Mouse (Mus musculus) embryonic facial prominence, embryonic 13.5 days (tissue): ENCODE results near the gene Atp5mpl. TPM values are rescaled to one million over a fixed set of nuclear protein-coding genes. Genes with fewer than 3 reads are reported as not detected.
A peak's percentile ranks its signal among the peaks of the same experiment; 100 is the strongest.

Experiments
- ATAC-seq: fragments of 200-750 bp; cut with Nextera tagmentation; 2 replicates; pipeline ENCODE4 v1.8.0; 2017; ENCODE audit warnings: low read depth; ENCODE audit not compliant: insufficient number of reproducible peaks, insufficient read depth, low FRiP score, low TSS enrichment
- H3K27ac ChIP-seq: fragments of 300-500 bp; sonication (generic); 2 replicates; pipeline ENCODE4 v1.5.1; 2015; ENCODE audit warnings: moderate library complexity, mild to moderate bottlenecking, inconsistent platforms
- H3K27me3 ChIP-seq: fragments of 300-500 bp; sonication (generic); 2 replicates; pipeline ENCODE4 v1.6.1; 2015; ENCODE audit warnings: mild to moderate bottlenecking, inconsistent platforms
- H3K36me3 ChIP-seq: fragments of 300-500 bp; sonication (generic); 2 replicates; pipeline ENCODE4 v1.6.1; 2015; ENCODE audit warnings: mild to moderate bottlenecking, inconsistent platforms
- H3K4me1 ChIP-seq: fragments of 300-500 bp; sonication (generic); 2 replicates; pipeline ENCODE4 v1.6.1; 2015; ENCODE audit warnings: inconsistent platforms
- H3K4me2 ChIP-seq: fragments of 300-500 bp; sonication (generic); 2 replicates; pipeline ENCODE4 v1.6.1; 2015; ENCODE audit warnings: moderate library complexity, mild to moderate bottlenecking, inconsistent platforms
- H3K4me3 ChIP-seq: fragments of 300-500 bp; sonication (generic); 2 replicates; pipeline ENCODE4 v1.5.1; 2015; ENCODE audit warnings: mild to moderate bottlenecking, inconsistent platforms
- H3K9ac ChIP-seq: fragments of 300-500 bp; sonication (generic); 2 replicates; pipeline ENCODE4 v1.6.1; 2015; ENCODE audit warnings: mild to moderate bottlenecking, inconsistent platforms
- H3K9me3 ChIP-seq: fragments of 300-500 bp; sonication (generic); 2 replicates; pipeline ENCODE4 v1.6.1; 2016; ENCODE audit warnings: inconsistent platforms
- WGBS: fragments of 180-500 bp; shearing (Covaris S2); methylation state at CpG from one replicate; pipeline ENCODE4 v1.1.7; 2015; ENCODE audit warnings: mixed read lengths; 5-methylcytosine and 5-hydroxymethylcytosine counted together
- polyA plus RNA-seq: library from polyadenylated mRNA; unstranded; fragments of >200 nt; fragmentation: Nextera tagmentation; extraction: Ambion mirVana; gene quantifications from 2 replicates; pipeline ENCODE4 v1.2.1, GENCODE M21; 2015

The Atp5mpl gene
- polyA plus RNA-seq, 1 experiment from 2014 or later, result 681 TPM

- no peaks in the 10 kb centered on the region for H3K27me3 ChIP-seq
- peak overlapping the region; percentile 28; the same call in 1 of the 2 replicates for H3K27ac ChIP-seq
- no peak overlapping the region for H3K4me3 ChIP-seq
- WGBS, result 90% methylated on average over 8 of the region's 9 CpGs
- ATAC-seq, result no peak
- no peak overlapping the region for H3K4me2 ChIP-seq
- H3K9me3 ChIP-seq, result no peaks in the 10 kb centered on the region
- no peaks in the 10 kb centered on the region for H3K36me3 ChIP-seq
- peaks cover 43% of the 10 kb centered on the region for H3K4me1 ChIP-seq
- no peak overlapping the region for H3K9ac ChIP-seq
These were observed 35.3 kb downstream of the Atp5mpl start for GRCm38 (mm10) chr12:111931411-111932025.

GRCm38 (mm10) chr12:111928411-111928966 lies 38.3 kb downstream of the Atp5mpl start:
- Histone ChIP-seq H3K4me2 (no peak overlapping the region), H3K4me3 (no peak overlapping the region), H3K36me3 (no peaks in the 10 kb centered on the region), H3K9ac (no peak overlapping the region), H3K9me3 (no peaks in the 10 kb centered on the region), H3K27ac (peak overlapping the region; percentile 13; the same call in 1 of the 2 replicates), H3K4me1 (peaks cover 33% of the 10 kb centered on the region), H3K27me3 (no peaks in the 10 kb centered on the region)
- WGBS, result 79% methylated on average over 18 of the region's 18 CpGs
- ATAC-seq, result peak; percentile 56; the same call in 1 of the 2 replicates

- Histone ChIP-seq H3K9me3 (no peaks in the 10 kb centered on the region), H3K4me2 (no peak overlapping the region), H3K4me3 (no peak overlapping the region), H3K27me3 (no peaks in the 10 kb centered on the region), H3K9ac (no peak overlapping the region), H3K36me3 (no peaks in the 10 kb centered on the region), H3K4me1 (peaks cover 23% of the 10 kb centered on the region), H3K27ac (no peak overlapping the region)
- 79% methylated on average over 1 of the region's 1 CpGs for WGBS
- ATAC-seq, result no peak
These were observed 39.4 kb downstream of the Atp5mpl start for GRCm38 (mm10) chr12:111927338-111927737.

GRCm38 (mm10) chr12:111923117-111923516 lies 43.7 kb downstream of the Atp5mpl start:
- H3K36me3 ChIP-seq, result no peaks in the 10 kb centered on the region
- no peak overlapping the region for H3K9ac ChIP-seq
- H3K27ac ChIP-seq, result no peak overlapping the region
- no peak overlapping the region for H3K4me3 ChIP-seq
- ATAC-seq, result no peak
- 85% methylated on average over 6 of the region's 6 CpGs for WGBS
- no peak overlapping the region for H3K4me2 ChIP-seq
- peaks cover 4% of the 10 kb centered on the region; the same call in 1 of the 2 replicates for H3K27me3 ChIP-seq
- H3K9me3 ChIP-seq, result no peaks in the 10 kb centered on the region
- peaks cover 13% of the 10 kb centered on the region for H3K4me1 ChIP-seq

- no peak overlapping the region for H3K4me2 ChIP-seq
- H3K36me3 ChIP-seq, result no peaks in the 10 kb centered on the region
- WGBS, result 48% methylated on average over 9 of the region's 9 CpGs
- H3K27me3 ChIP-seq, result peaks cover 4% of the 10 kb centered on the region; the same call in 1 of the 2 replicates
- H3K27ac ChIP-seq, result no peak overlapping the region
- ATAC-seq, result no peak
- H3K4me1 ChIP-seq, result peaks cover 9% of the 10 kb centered on the region
- no peak overlapping the region for H3K4me3 ChIP-seq
- H3K9ac ChIP-seq, result no peak overlapping the region
- no peaks in the 10 kb centered on the region for H3K9me3 ChIP-seq
These were observed 46.7 kb downstream of the Atp5mpl start for GRCm38 (mm10) chr12:111920046-111920445.

GRCm38 (mm10) chr12:111916514-111917217 lies 50.1 kb downstream of the Atp5mpl start:
- no peaks in the 10 kb centered on the region for H3K9me3 ChIP-seq
- H3K27ac ChIP-seq, result no peak overlapping the region
- H3K9ac ChIP-seq, result 0 out of 2 replicates have a peak overlapping the region, but pooled peaks have one; percentile 6
- H3K4me1 ChIP-seq, result peaks cover 9% of the 10 kb centered on the region
- no peak for ATAC-seq
- H3K36me3 ChIP-seq, result no peaks in the 10 kb centered on the region
- WGBS, result 47% methylated on average over 12 of the region's 12 CpGs
- H3K4me3 ChIP-seq, result no peak overlapping the region
- peaks cover 4% of the 10 kb centered on the region; the same call in 1 of the 2 replicates for H3K27me3 ChIP-seq
- H3K4me2 ChIP-seq, result no peak overlapping the region

- Histone ChIP-seq H3K4me1 (peaks cover 16% of the 10 kb centered on the region), H3K9ac (no peak overlapping the region), H3K27me3 (peaks cover 7% of the 10 kb centered on the region), H3K9me3 (no peaks in the 10 kb centered on the region), H3K4me3 (no peak overlapping the region), H3K4me2 (no peak overlapping the region), H3K36me3 (no peaks in the 10 kb centered on the region), H3K27ac (0 out of 2 replicates have a peak overlapping the region, but pooled peaks have one; percentile 33)
- no peak for ATAC-seq
- WGBS, result 90% methylated on average over 6 of the region's 6 CpGs
These were observed 51.0 kb downstream of the Atp5mpl start for GRCm38 (mm10) chr12:111915781-111916180.

- no peak overlapping the region for H3K4me2 ChIP-seq
- peaks cover 16% of the 10 kb centered on the region for H3K4me1 ChIP-seq
- no peak overlapping the region for H3K4me3 ChIP-seq
- H3K27ac ChIP-seq, result no peak overlapping the region
- H3K9me3 ChIP-seq, result no peaks in the 10 kb centered on the region
- H3K36me3 ChIP-seq, result no peaks in the 10 kb centered on the region
- peaks cover 21% of the 10 kb centered on the region for H3K27me3 ChIP-seq
- no peak overlapping the region for H3K9ac ChIP-seq
- 39% methylated on average over 3 of the region's 3 CpGs for WGBS
- ATAC-seq, result no peak
These were observed 52.7 kb downstream of the Atp5mpl start for GRCm38 (mm10) chr12:111914031-111914430.

GRCm38 (mm10) chr12:111912802-111913201 lies 54.0 kb downstream of the Atp5mpl start:
- H3K4me3 ChIP-seq, result no peak overlapping the region
- no peak overlapping the region for H3K27ac ChIP-seq
- H3K4me1 ChIP-seq, result peaks cover 23% of the 10 kb centered on the region
- no peak overlapping the region for H3K9ac ChIP-seq
- no peaks in the 10 kb centered on the region for H3K9me3 ChIP-seq
- peaks cover 23% of the 10 kb centered on the region for H3K27me3 ChIP-seq
- H3K4me2 ChIP-seq, result no peak overlapping the region
- WGBS, result 83% methylated on average over 7 of the region's 7 CpGs
- no peaks in the 10 kb centered on the region for H3K36me3 ChIP-seq
- ATAC-seq, result no peak

- peaks cover 20% of the 10 kb centered on the region for H3K4me1 ChIP-seq
- peaks cover 23% of the 10 kb centered on the region for H3K27me3 ChIP-seq
- H3K4me3 ChIP-seq, result no peak overlapping the region
- no peaks in the 10 kb centered on the region for H3K36me3 ChIP-seq
- H3K27ac ChIP-seq, result no peak overlapping the region
- H3K9ac ChIP-seq, result no peak overlapping the region
- no peaks in the 10 kb centered on the region for H3K9me3 ChIP-seq
- ATAC-seq, result no peak
- 92% methylated on average over 2 of the region's 2 CpGs for WGBS
- no peak overlapping the region for H3K4me2 ChIP-seq
These were observed 55.0 kb downstream of the Atp5mpl start for GRCm38 (mm10) chr12:111911796-111912195.
